Mouse (Mus musculus): Measurements from ENCODE around the gene Ehmt2. TPM values are rescaled to one million over a fixed set of nuclear protein-coding genes. Genes with fewer than 3 reads are reported as not detected.

Ehmt2 gene
- 60.6 and 104 TPM in 2 replicates for polyA plus RNA-seq (2011; ENCODE audit: insufficient read depth, insufficient read length, low replicate concordance, missing spikeins)

DNA sequence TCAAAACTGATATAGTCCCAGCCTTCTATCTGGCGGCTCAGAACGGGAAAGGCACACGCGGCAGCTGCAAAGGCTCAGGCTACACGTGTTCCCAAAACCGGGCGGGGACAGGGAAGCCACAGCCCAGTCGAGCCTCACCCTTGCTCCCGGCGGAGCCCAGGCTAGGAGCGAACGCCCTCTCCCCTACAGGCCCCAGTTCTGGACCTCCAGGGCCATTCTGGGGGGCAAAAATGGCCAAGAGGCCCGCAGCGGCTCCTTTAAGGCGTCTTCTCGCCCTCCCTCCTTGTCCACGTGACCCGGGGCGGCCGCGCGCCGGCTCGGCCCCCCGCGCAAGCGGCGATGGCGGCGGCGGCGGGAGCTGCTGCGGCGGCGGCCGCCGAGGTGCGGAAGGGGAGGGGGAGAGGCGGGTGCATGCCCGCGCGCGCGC, at the start of gene Ehmt2, which contains the start of gene C2:
Gene Ehmt2, plus strand, starts transcription at position 310 of the 427 bp plus-strand sequence.
Gene C2, minus strand, starts transcription at position 106 of the 427 bp plus-strand sequence.
- WGBS = under 1% methylated on average over 37 of the region's 44 CpGs
- peak within 1 kb of the TSS; percentile 76 for H3K27ac ChIP-seq (ENCODE audit: control insufficient read depth, insufficient read depth, low read depth, low read length, poor library complexity)
- peaks cover 5% of the 10 kb centered on the region for H3K4me1 ChIP-seq (ENCODE audit: control insufficient read depth, insufficient read depth, low read length)
- TF ChIP-seq POLR2A (IDR thresholded peaks at IDR 0.05; ENCODE audit: borderline replicate concordance, control insufficient read depth, low read depth, low read length) = peak; percentile 40; the same call in 1 of the 2 replicates
- TF ChIP-seq CTCF (IDR thresholded peaks at IDR 0.05; ENCODE audit: control insufficient read depth, insufficient read depth, low read length) = no peak
- H3K4me3 ChIP-seq (replicated peaks; ENCODE audit: control insufficient read depth, low read depth, low read length) = peak within 1 kb of the TSS; percentile 84

DNA sequence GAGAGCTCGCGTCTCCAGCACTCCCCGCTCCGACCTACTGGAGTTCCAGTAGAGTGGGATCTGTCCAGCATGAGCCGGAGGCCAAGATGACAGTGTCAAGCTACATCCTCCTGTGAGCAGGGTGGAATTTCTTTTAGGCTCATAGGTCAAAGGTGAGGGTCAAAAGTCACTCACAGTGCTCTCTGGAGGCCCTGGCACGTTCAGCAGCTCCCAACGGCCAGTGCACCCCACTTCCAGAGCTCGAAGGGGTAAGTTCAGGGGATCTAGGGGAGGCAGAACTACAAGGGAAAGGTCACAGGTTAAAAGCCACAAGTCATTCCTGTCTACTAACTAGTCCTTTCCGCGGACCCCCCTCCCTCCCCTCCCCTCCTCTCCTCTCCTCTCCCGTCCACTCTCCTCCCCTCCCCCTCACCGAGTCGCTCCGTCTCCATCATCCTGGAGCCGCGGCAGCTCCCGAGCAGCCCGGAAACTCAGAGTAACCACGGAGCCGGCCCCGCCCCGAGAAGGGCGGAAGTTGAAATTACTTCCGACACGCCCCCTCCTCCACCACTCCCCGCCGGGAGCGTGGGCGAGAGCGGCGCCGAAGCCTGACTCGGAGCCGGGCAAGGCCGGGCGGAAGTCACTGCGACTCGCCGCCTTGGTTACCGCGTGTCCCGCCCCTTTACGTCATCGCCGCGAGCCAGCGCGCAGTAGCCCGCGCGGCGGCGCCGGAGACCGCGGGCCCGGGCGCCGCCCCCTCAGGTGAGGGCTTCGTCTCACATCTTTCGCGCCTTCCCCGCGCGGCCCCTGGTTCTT, 48.4 kb upstream of the Ehmt2 start, which contains the start of the genes Skiv2l and Nelfe:
Gene Skiv2l, minus strand, starts transcription at position 489 of the 795 bp plus-strand sequence.
Gene Nelfe, plus strand, starts transcription at position 670 of the 795 bp plus-strand sequence.
- Histone ChIP-seq H3K4me1 (ENCODE audit: control insufficient read depth, insufficient read depth, low read length) (no peaks in the 10 kb centered on the region; the same call in 1 of the 2 replicates), H3K4me3 (replicated peaks; ENCODE audit: control insufficient read depth, low read depth, low read length) (peak within 1 kb of the TSS; percentile 87), H3K27ac (ENCODE audit: control insufficient read depth, insufficient read depth, low read depth, low read length, poor library complexity) (peak within 1 kb of the TSS; percentile 35)
- TF ChIP-seq POLR2A (IDR thresholded peaks at IDR 0.05; ENCODE audit: borderline replicate concordance, control insufficient read depth, low read depth, low read length) (peak; percentile 50; the same call in 1 of the 2 replicates), CTCF (IDR thresholded peaks at IDR 0.05; ENCODE audit: control insufficient read depth, insufficient read depth, low read length) (no peak)
- WGBS = 1% methylated on average over 65 of the region's 65 CpGs

DNA sequence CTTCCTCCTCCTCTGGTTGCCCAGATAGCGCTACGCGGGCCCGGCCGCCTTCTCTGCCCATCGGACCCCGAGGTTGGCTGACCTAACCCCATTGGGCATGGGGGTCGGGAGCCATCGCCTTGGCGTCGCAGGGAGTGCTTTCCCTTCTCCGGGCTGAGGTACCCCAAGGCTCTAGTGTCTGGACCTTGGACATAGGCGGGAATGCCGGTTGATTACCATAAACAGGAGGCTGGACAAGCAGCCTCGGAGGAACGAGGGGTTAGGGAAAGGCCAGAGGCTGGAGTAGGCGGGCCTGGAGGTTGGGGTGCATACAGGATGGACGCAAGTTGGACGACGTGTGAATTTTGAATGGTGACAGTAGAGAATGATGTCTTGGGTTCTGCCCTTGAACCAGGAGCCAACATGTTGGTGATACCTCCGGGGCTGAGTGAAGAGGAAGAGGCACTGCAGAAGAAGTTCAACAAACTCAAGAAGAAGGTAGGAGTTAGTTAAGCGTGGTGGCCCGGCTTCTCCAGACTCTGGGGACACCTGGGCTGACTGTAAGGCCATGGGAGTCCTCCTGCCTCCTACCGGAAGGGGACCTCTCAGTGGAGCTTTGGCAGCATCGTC, 47.6 kb upstream of the Ehmt2 start:
- WGBS = under 1% methylated on average over 25 of the region's 25 CpGs
- Histone ChIP-seq H3K4me3 (replicated peaks; ENCODE audit: control insufficient read depth, low read depth, low read length) (peak overlapping the region; percentile 87), H3K4me1 (ENCODE audit: control insufficient read depth, insufficient read depth, low read length) (no peaks in the 10 kb centered on the region; the same call in 1 of the 2 replicates), H3K27ac (ENCODE audit: control insufficient read depth, insufficient read depth, low read depth, low read length, poor library complexity) (peak overlapping the region; percentile 35; the same call in 1 of the 2 replicates)
- TF ChIP-seq POLR2A (IDR thresholded peaks at IDR 0.05; ENCODE audit: borderline replicate concordance, control insufficient read depth, low read depth, low read length) (no peak), CTCF (IDR thresholded peaks at IDR 0.05; ENCODE audit: control insufficient read depth, insufficient read depth, low read length) (no peak)

DNA sequence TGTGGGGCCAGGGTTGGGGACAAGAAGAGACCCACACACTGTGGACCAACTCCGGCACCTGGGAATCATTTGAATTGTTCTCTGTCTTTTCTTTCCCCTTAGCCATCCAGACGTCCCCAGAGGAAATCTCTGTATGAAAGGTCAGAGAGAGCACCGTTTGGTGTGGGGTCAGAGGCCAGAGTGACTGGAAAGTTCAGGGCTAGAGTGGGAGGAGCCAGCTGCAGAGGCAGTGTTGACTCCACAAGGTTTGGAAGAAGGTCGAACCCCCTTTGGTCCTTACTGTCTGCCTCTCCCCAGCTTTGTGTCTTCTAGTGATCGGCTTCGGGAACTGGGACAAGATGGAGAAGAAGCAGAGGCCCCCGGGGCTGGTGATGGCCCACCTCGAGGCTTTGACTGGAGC, 44.8 kb upstream of the Ehmt2 start:
- Histone ChIP-seq H3K27ac (ENCODE audit: control insufficient read depth, insufficient read depth, low read depth, low read length, poor library complexity) (no peak overlapping the region), H3K4me1 (ENCODE audit: control insufficient read depth, insufficient read depth, low read length) (no peaks in the 10 kb centered on the region; the same call in 1 of the 2 replicates), H3K4me3 (replicated peaks; ENCODE audit: control insufficient read depth, low read depth, low read length) (no peak overlapping the region)
- TF ChIP-seq POLR2A (IDR thresholded peaks at IDR 0.05; ENCODE audit: borderline replicate concordance, control insufficient read depth, low read depth, low read length) (no peak), CTCF (IDR thresholded peaks at IDR 0.05; ENCODE audit: control insufficient read depth, insufficient read depth, low read length) (no peak)
- WGBS = 86% methylated on average over 8 of the region's 8 CpGs

- no peaks in the 10 kb centered on the region; the same call in 1 of the 2 replicates for H3K4me1 ChIP-seq (ENCODE audit: control insufficient read depth, insufficient read depth, low read length)
- H3K27ac ChIP-seq (ENCODE audit: control insufficient read depth, insufficient read depth, low read depth, low read length, poor library complexity) = no peak overlapping the region
- no peak for TF ChIP-seq CTCF (IDR thresholded peaks at IDR 0.05; ENCODE audit: control insufficient read depth, insufficient read depth, low read length)
- TF ChIP-seq POLR2A (IDR thresholded peaks at IDR 0.05; ENCODE audit: borderline replicate concordance, control insufficient read depth, low read depth, low read length) = no peak
- 80% methylated on average over 3 of the region's 3 CpGs for WGBS
- no peak overlapping the region for H3K4me3 ChIP-seq (replicated peaks; ENCODE audit: control insufficient read depth, low read depth, low read length)
Observed at GRCm38 (mm10) chr17:34854761-34855160, 43.5 kb upstream of the Ehmt2 start.

- WGBS = 39% methylated on average over 3 of the region's 3 CpGs
- H3K4me3 ChIP-seq (replicated peaks; ENCODE audit: control insufficient read depth, low read depth, low read length) = no peak overlapping the region
- no peak overlapping the region for H3K27ac ChIP-seq (ENCODE audit: control insufficient read depth, insufficient read depth, low read depth, low read length, poor library complexity)
- TF ChIP-seq CTCF (IDR thresholded peaks at IDR 0.05; ENCODE audit: control insufficient read depth, insufficient read depth, low read length) = peak; percentile 81
- TF ChIP-seq POLR2A (IDR thresholded peaks at IDR 0.05; ENCODE audit: borderline replicate concordance, control insufficient read depth, low read depth, low read length) = no peak
- H3K4me1 ChIP-seq (ENCODE audit: control insufficient read depth, insufficient read depth, low read length) = no peaks in the 10 kb centered on the region; the same call in 1 of the 2 replicates
Observed at GRCm38 (mm10) chr17:34855825-34856224, 42.4 kb upstream of the Ehmt2 start.

GRCm38 (mm10) chr17:34858670-34859069, 39.6 kb upstream of the Ehmt2 start:
- WGBS = 6% methylated on average over 4 of the region's 4 CpGs
- Histone ChIP-seq H3K4me1 (ENCODE audit: control insufficient read depth, insufficient read depth, low read length) (no peaks in the 10 kb centered on the region), H3K4me3 (replicated peaks; ENCODE audit: control insufficient read depth, low read depth, low read length) (no peak overlapping the region), H3K27ac (ENCODE audit: control insufficient read depth, insufficient read depth, low read depth, low read length, poor library complexity) (no peak overlapping the region)
- no peak for TF ChIP-seq POLR2A (IDR thresholded peaks at IDR 0.05; ENCODE audit: borderline replicate concordance, control insufficient read depth, low read depth, low read length)
- no peak for TF ChIP-seq CTCF (IDR thresholded peaks at IDR 0.05; ENCODE audit: control insufficient read depth, insufficient read depth, low read length)

DNA sequence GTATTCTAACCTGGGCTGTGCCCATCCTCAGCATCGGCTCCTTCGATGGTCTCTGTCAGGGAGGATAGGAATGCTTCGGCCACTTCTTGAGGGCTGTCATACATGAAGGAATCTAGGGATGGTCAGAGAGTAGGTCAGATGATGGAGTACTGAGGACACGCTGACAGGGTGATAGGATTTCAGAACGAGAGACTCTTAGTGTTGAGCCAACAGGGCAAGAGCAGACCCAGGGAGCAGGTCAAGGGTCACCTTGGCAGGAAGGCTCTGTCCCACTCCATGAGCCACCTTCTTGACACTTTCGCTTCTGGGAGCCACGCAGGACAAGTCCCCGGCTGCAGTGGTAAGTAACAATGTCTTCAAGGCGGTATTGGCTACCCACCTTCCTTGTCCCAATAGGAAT, 37.8 kb upstream of the Ehmt2 start:
- 79% methylated on average over 9 of the region's 9 CpGs for WGBS
- no peak for TF ChIP-seq POLR2A (IDR thresholded peaks at IDR 0.05; ENCODE audit: borderline replicate concordance, control insufficient read depth, low read depth, low read length)
- no peak for TF ChIP-seq CTCF (IDR thresholded peaks at IDR 0.05; ENCODE audit: control insufficient read depth, insufficient read depth, low read length)
- Histone ChIP-seq H3K4me3 (replicated peaks; ENCODE audit: control insufficient read depth, low read depth, low read length) (no peak overlapping the region), H3K27ac (ENCODE audit: control insufficient read depth, insufficient read depth, low read depth, low read length, poor library complexity) (no peak overlapping the region), H3K4me1 (ENCODE audit: control insufficient read depth, insufficient read depth, low read length) (no peaks in the 10 kb centered on the region)
